Mouse (Mus musculus) hindbrain, embryonic 13.5 days (tissue): ENCODE data around the gene Klhl36. TPM values are rescaled to one million over a fixed set of nuclear protein-coding genes. Genes with fewer than 3 reads are reported as not detected.
A peak's percentile ranks its signal among the peaks of the same experiment; 100 is the strongest.

Experiments used
- ATAC-seq: fragments of 200-750 bp; cut with Nextera tagmentation; 2 replicates; pipeline ENCODE4 v1.8.0; 2017; ENCODE audit warnings: moderate TSS enrichment; ENCODE audit not compliant: low FRiP score
- H3K27ac ChIP-seq: fragments of 300-500 bp; sonication (generic); 2 replicates; pipeline ENCODE4 v1.5.1; 2015; ENCODE audit warnings: inconsistent platforms, mild to moderate bottlenecking, moderate library complexity
- H3K27me3 ChIP-seq: fragments of 300-500 bp; sonication (generic); 2 replicates; pipeline ENCODE4 v1.6.1; 2015; ENCODE audit warnings: mild to moderate bottlenecking, inconsistent platforms
- H3K36me3 ChIP-seq: fragments of 300-500 bp; sonication (generic); 2 replicates; pipeline ENCODE4 v1.6.1; 2015; ENCODE audit warnings: mild to moderate bottlenecking, inconsistent platforms
- H3K4me1 ChIP-seq: fragments of 300-500 bp; sonication (generic); replicated peaks from 2 replicates; pipeline ENCODE4 v1.6.1; 2015; ENCODE audit warnings: inconsistent platforms
- H3K4me2 ChIP-seq: fragments of 300-500 bp; sonication (generic); 2 replicates; pipeline ENCODE4 v1.6.1; 2015; ENCODE audit warnings: inconsistent platforms, mild to moderate bottlenecking, moderate library complexity
- H3K4me3 ChIP-seq: fragments of 300-500 bp; sonication (generic); 2 replicates; pipeline ENCODE4 v1.5.1; 2015; ENCODE audit warnings: mild to moderate bottlenecking, inconsistent platforms
- H3K9ac ChIP-seq: fragments of 300-500 bp; sonication (generic); 2 replicates; pipeline ENCODE4 v1.6.1; 2015; ENCODE audit warnings: mild to moderate bottlenecking, inconsistent platforms
- H3K9me3 ChIP-seq: fragments of 300-500 bp; sonication (generic); 2 replicates; pipeline ENCODE4 v1.6.1; 2016; ENCODE audit warnings: inconsistent platforms
- WGBS: fragments of 180-500 bp; shearing (Covaris S2); methylation state at CpG from one replicate; pipeline ENCODE4 v1.1.7; 2015; 5-methylcytosine and 5-hydroxymethylcytosine counted together
- polyA plus RNA-seq: library from polyadenylated mRNA; unstranded; fragments of >200 nt; fragmentation: Nextera tagmentation; extraction: Ambion mirVana; gene quantifications from 2 replicates; pipeline ENCODE4 v1.2.1, GENCODE M21; 2015

Klhl36 gene
- polyA plus RNA-seq, 1 experiment from 2014 or later, result 14.6 TPM

GRCm38 (mm10) chr8:119888012-119888411 is 25.9 kb downstream of the Klhl36 start:
- 54% methylated on average over 4 of the region's 4 CpGs for WGBS

DNA sequence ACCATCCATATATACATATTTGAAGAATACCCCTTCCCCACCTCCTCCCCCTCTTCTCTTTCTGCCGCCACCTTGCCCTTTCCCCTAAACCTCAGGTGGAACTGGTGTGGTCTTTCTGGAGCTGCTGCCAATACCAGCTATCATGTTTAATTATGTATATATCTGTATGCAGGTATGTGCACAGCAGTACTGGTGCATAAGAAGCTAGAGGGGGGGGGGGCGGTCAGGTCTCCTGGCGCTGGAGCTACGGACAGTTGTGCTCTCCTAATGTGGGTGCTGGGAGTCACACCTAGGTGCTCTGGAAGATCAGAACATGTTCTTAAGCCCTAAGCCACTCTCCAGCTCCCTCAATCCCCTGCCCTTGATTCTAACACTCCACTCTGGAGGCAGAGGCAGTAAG is 35.0 kb downstream of the Klhl36 start:
- Histone ChIP-seq H3K27ac (no peak overlapping the region), H3K4me1 (no peaks in the 10 kb centered on the region), H3K9ac (no peak overlapping the region), H3K27me3 (peaks cover 37% of the 10 kb centered on the region), H3K36me3 (no peaks in the 10 kb centered on the region), H3K9me3 (no peaks in the 10 kb centered on the region), H3K4me3 (no peak overlapping the region), H3K4me2 (no peak overlapping the region)
- no peak for ATAC-seq
- 79% methylated on average over 4 of the region's 4 CpGs for WGBS

More at GRCm38 (mm10) chr8:119888012-119888411, 25.9 kb downstream of the Klhl36 start:
- Histone ChIP-seq H3K36me3 (no peaks in the 10 kb centered on the region), H3K4me2 (no peak overlapping the region), H3K9me3 (no peaks in the 10 kb centered on the region), H3K4me3 (no peak overlapping the region), H3K27me3 (no peaks in the 10 kb centered on the region), H3K4me1 (peaks cover 14% of the 10 kb centered on the region), H3K27ac (peak overlapping the region; percentile 9; the same call in 1 of the 2 replicates), H3K9ac (no peak overlapping the region)
- ATAC-seq, result no peak

- Histone ChIP-seq H3K27ac (no peak overlapping the region), H3K9me3 (no peaks in the 10 kb centered on the region), H3K9ac (no peak overlapping the region), H3K27me3 (peaks cover 39% of the 10 kb centered on the region), H3K4me2 (no peak overlapping the region), H3K4me3 (no peak overlapping the region), H3K4me1 (no peaks in the 10 kb centered on the region), H3K36me3 (no peaks in the 10 kb centered on the region)
- WGBS, result 23% methylated on average over 13 of the region's 13 CpGs
- no peak for ATAC-seq
Measured at GRCm38 (mm10) chr8:119897933-119898332, 35.9 kb downstream of the Klhl36 start.

DNA sequence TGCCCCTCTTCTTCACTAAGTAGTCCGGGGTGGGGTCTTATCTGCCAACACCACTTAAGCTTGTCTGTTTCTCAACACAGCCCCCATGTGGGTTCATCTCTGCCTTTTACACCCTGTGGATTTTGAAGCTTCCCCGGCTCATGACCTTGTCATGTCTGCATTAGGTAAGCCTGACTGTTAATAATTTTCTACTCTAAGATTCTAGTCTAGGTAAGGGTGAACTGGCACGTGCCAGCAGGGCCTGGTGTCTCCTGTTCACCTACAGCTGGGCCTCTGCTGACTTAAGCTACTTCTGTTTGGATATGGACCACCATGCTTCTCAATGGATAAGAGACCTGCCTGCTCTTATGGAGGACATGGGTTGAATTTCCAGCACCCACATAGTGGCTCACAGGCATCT is 39.3 kb downstream of the Klhl36 start:
- Histone ChIP-seq H3K27me3 (peaks cover 42% of the 10 kb centered on the region), H3K4me1 (no peaks in the 10 kb centered on the region), H3K36me3 (no peaks in the 10 kb centered on the region), H3K9me3 (no peaks in the 10 kb centered on the region), H3K4me2 (no peak overlapping the region), H3K27ac (no peak overlapping the region), H3K9ac (no peak overlapping the region), H3K4me3 (no peak overlapping the region)
- ATAC-seq, result no peak
- 86% methylated on average over 3 of the region's 3 CpGs for WGBS

DNA sequence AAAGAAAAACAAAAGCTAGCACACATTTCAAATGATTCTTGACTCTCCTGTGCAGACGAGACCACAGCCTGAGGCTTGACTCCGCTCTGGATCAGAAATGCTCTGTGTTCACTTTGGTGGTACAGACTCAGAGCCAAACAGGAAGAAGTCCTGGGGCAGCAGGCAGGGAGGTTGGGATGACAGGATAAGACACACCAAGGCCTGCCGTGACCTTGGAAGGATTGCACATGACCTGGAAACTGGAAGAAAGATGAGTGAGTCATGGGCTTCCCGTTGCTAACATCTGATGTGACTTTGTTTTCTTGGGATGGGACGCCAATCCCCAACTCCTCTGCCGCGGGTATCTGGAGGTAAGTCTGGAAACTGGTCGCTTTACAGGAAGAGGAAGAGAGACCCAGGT is 39.9 kb downstream of the Klhl36 start:
- Histone ChIP-seq H3K27ac (no peak overlapping the region), H3K4me3 (no peak overlapping the region), H3K4me1 (no peaks in the 10 kb centered on the region), H3K36me3 (no peaks in the 10 kb centered on the region), H3K9ac (no peak overlapping the region), H3K27me3 (peaks cover 41% of the 10 kb centered on the region), H3K9me3 (no peaks in the 10 kb centered on the region), H3K4me2 (no peak overlapping the region)
- ATAC-seq, result no peak
- WGBS, result 79% methylated on average over 8 of the region's 8 CpGs

DNA sequence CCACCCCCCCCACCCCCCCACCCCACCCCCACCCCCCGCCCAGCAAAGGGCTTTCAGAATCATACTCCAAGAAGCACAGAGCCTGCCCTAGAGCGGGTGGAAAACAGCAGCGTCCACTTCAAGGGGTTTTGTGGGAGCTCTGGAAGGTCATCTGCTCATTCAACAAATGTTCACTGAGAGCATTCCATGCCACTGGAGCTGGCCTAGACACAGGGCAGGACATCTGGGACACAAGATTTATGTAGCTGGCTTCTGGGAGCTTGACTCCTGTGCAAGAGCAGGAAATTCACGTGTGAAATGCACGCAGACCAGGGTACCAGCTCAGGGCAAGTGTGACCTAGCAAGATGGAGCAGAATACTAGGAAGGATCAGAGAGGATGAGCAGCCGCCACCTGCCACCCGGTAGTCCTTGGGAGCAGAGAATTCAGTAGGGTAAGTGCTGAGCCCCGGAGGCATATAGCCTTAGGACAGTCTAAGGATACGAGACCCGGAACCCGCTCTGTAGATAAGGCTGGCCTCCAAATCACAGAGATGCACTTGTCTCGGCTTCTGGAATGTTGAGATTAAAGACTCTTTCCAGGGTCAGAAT is 42.4 kb downstream of the Klhl36 start:
- 60% methylated on average over 12 of the region's 12 CpGs for WGBS
- Histone ChIP-seq H3K27ac (no peak overlapping the region), H3K4me3 (no peak overlapping the region), H3K36me3 (no peaks in the 10 kb centered on the region), H3K4me2 (no peak overlapping the region), H3K4me1 (no peaks in the 10 kb centered on the region), H3K27me3 (peaks cover 19% of the 10 kb centered on the region), H3K9me3 (no peaks in the 10 kb centered on the region), H3K9ac (no peak overlapping the region)
- ATAC-seq, result no peak

DNA sequence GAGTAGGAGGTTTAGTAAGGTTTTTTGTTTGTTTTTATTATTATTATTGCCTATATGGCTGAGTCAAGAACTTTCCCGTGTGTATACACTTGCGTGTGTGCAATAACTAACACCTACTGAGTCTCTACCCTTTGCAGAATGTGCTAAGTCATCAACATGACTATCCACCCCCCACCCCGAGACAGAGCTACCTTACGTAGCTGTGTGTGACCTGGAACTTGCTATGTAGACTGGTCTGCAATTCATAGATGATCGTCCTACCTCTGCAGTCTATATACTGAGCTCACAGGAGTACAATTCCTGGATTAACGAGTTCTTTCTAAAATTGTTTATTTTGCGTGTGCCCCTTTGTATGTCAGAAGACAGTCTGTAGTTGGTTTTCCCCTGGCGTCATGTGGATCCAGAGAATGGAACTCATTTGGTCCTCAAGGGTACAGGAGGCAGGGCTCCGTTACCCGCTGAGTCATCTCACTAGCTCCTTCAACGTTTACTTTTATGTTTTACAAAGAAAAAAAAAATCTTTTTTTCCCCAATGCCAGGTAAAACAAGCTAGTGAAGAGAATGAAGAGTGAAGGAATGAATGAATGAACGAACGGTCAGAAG is 48.0 kb downstream of the Klhl36 start, which contains the start of gene Usp10:
TSS of gene Usp10 (plus strand) at position 417 of the 603 bp plus-strand sequence.
- peak within 1 kb of the TSS; percentile 90 for H3K9ac ChIP-seq
- H3K9me3 ChIP-seq, result no peaks in the 10 kb centered on the region
- H3K27me3 ChIP-seq, result peaks cover 3% of the 10 kb centered on the region; the same call in 1 of the 2 replicates
- H3K4me2 ChIP-seq, result peak within 1 kb of the TSS; percentile 81
- peak within 1 kb of the TSS; percentile 86 for H3K4me3 ChIP-seq
- peak; percentile 28 for ATAC-seq
- 25% methylated on average over 13 of the region's 13 CpGs for WGBS
- H3K36me3 ChIP-seq, result no peaks in the 10 kb centered on the region
- peaks cover 42% of the 10 kb centered on the region for H3K4me1 ChIP-seq
- peak within 1 kb of the TSS; percentile 95 for H3K27ac ChIP-seq

GRCm38 (mm10) chr8:119910547-119911257 is 48.6 kb downstream of the Klhl36 start, which contains the start of gene Gm20388:
Gm20388 (plus strand) TSS chr8:119910841.
- peak within 1 kb of the TSS; percentile 95 for H3K27ac ChIP-seq
- H3K9me3 ChIP-seq, result no peaks in the 10 kb centered on the region
- H3K4me3 ChIP-seq, result peak within 1 kb of the TSS; percentile 86
- H3K4me2 ChIP-seq, result peak within 1 kb of the TSS; percentile 81
- H3K9ac ChIP-seq, result peak within 1 kb of the TSS; percentile 90
- peaks cover 44% of the 10 kb centered on the region for H3K4me1 ChIP-seq
- peaks cover 3% of the 10 kb centered on the region; the same call in 1 of the 2 replicates for H3K27me3 ChIP-seq
- peak; percentile 95 for ATAC-seq
- H3K36me3 ChIP-seq, result no peaks in the 10 kb centered on the region
- WGBS, result under 1% methylated on average over 85 of the region's 97 CpGs

DNA sequence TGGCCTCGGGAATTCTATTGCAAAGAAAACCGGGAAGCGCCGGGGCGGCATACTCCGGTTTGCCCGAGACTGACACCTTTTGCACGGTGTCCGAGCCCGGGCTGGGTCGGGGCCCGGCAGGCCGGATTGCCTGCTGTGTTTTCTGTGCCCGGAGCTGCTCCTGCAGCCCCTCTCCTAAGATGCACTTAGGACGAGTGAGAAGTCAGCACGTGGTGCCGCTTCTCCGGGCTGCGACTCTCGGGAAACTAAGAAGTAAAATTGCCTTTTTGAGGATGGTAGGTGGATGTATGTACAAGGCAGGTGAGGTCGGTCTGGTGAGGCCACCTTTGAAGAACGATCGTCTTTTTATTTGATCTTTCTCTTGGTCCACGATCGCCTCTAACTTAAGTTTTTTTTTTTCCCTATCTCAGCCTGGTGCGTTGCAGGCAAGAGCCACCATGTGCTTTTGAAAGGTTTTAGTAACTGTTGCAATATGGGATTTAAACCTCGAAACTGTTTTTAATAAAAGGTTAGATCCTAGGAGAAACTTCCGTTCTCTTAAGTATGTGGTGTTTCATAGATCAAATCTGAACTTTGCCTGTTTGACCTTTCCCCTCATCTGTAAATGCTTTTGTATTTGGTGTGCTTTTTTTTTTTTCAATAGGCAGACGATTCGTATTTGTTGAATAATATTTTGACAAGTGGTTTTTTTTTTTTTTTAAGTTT is 49.3 kb downstream of the Klhl36 start:
- WGBS, result under 1% methylated on average over 30 of the region's 30 CpGs
- ATAC-seq, result peak; percentile 61; the same call in 1 of the 2 replicates

DNA sequence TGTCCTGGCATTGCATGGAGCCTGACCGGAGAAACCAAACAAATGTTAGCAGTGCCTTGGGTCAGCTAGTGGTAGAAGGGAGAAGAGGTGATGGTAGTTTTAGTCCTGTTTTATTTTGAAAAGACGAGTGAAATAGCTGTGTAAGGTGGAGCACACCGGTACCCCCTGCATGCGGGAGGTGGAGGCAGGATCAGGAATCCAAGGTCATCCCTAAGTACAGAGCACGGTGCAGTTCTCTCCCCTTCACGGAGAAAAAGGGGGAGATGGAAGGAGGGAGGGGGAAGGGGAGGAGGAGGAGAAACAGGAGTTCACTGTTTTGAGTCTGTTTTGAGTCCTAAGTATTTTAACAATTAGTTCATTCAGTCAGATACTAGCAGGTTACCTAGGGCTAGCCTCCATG is 50.6 kb downstream of the Klhl36 start:
- H3K9me3 ChIP-seq, result no peaks in the 10 kb centered on the region
- WGBS, result 42% methylated on average over 6 of the region's 6 CpGs
- no peak for ATAC-seq
- peak overlapping the region; percentile 86 for H3K4me3 ChIP-seq
- peak overlapping the region; percentile 81 for H3K4me2 ChIP-seq
- no peak overlapping the region for H3K27ac ChIP-seq
- H3K36me3 ChIP-seq, result no peaks in the 10 kb centered on the region
- peaks cover 60% of the 10 kb centered on the region for H3K4me1 ChIP-seq
- H3K27me3 ChIP-seq, result peaks cover 3% of the 10 kb centered on the region; the same call in 1 of the 2 replicates
- peak overlapping the region; percentile 90 for H3K9ac ChIP-seq

More for the DNA sequence above, 49.3 kb downstream of the Klhl36 start:
- Histone ChIP-seq H3K4me2 (peak overlapping the region; percentile 81), H3K4me3 (peak overlapping the region; percentile 86), H3K27me3 (peaks cover 3% of the 10 kb centered on the region; the same call in 1 of the 2 replicates), H3K9me3 (no peaks in the 10 kb centered on the region), H3K27ac (peak overlapping the region; percentile 95), H3K9ac (peak overlapping the region; percentile 90), H3K4me1 (peaks cover 49% of the 10 kb centered on the region), H3K36me3 (no peaks in the 10 kb centered on the region)

GRCm38 (mm10) chr8:119913181-119913580 is 51.1 kb downstream of the Klhl36 start:
- peaks cover 60% of the 10 kb centered on the region for H3K4me1 ChIP-seq
- H3K9me3 ChIP-seq, result no peaks in the 10 kb centered on the region
- no peak overlapping the region for H3K27ac ChIP-seq
- peak overlapping the region; percentile 81 for H3K4me2 ChIP-seq
- no peak overlapping the region for H3K4me3 ChIP-seq
- 72% methylated on average over 3 of the region's 3 CpGs for WGBS
- H3K36me3 ChIP-seq, result no peaks in the 10 kb centered on the region
- H3K9ac ChIP-seq, result peak overlapping the region; percentile 19; the same call in 1 of the 2 replicates
- peaks cover 3% of the 10 kb centered on the region; the same call in 1 of the 2 replicates for H3K27me3 ChIP-seq
- no peak for ATAC-seq

DNA sequence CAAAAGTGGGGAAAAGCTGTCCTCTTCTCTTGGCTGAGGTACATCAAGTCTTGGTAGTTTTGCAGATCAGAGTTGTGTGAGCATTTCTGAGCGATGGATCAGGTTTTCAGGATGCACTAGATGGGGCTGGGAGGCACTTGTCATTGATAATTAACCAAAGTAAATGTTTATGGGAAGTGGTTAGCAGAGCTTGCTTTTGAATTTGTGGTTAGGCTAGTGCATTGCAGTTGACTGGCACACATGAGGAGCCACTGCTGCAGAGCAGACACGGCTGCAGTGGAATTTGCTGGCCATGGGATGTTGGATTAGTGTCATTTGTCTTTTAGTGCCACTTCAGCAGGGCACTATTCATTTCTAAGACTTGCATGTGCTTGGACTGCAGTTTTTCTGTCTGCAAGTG is 52.1 kb downstream of the Klhl36 start:
- Histone ChIP-seq H3K9me3 (no peaks in the 10 kb centered on the region), H3K4me2 (no peak overlapping the region)

More for the DNA sequence above, 52.1 kb downstream of the Klhl36 start:
- Histone ChIP-seq H3K36me3 (peaks cover 3% of the 10 kb centered on the region; the same call in 1 of the 2 replicates), H3K4me1 (peaks cover 60% of the 10 kb centered on the region), H3K27ac (no peak overlapping the region), H3K4me3 (no peak overlapping the region), H3K9ac (peak overlapping the region; percentile 44; the same call in 1 of the 2 replicates), H3K27me3 (no peaks in the 10 kb centered on the region)
- ATAC-seq, result no peak
- WGBS, result 58% methylated on average over 2 of the region's 2 CpGs
